Mouse (Mus musculus): Measurements from ENCODE around the gene Lrrc75b. TPM values are rescaled to one million over a fixed set of nuclear protein-coding genes. Genes with fewer than 3 reads are reported as not detected.
"Not testable (repeated sequence)": the region's sequence is repeated elsewhere in the genome, so short reads cannot be mapped to it uniquely, and the experiment has no call there.

Gene Lrrc75b
- polyA plus RNA-seq, 1 experiment from 2014 or later = 2.2 TPM

GRCm38 (mm10) chr10:75512796-75513195 lies 47.3 kb downstream of the Lrrc75b start:
- no peaks in the 10 kb centered on the region for H3K27me3 ChIP-seq (ENCODE audit: control insufficient read depth, insufficient read depth, low read length)
- WGBS = 89% methylated on average over 7 of the region's 7 CpGs
- ATAC-seq (ENCODE audit: insufficient number of reproducible peaks, insufficient read depth, low FRiP score, low read depth) = no peak
- peaks cover 28% of the 10 kb centered on the region for H3K36me3 ChIP-seq (ENCODE audit: control insufficient read depth, insufficient read depth, low read length)
- no peak overlapping the region for H3K4me3 ChIP-seq (ENCODE audit: low read depth, low read length)
- no peak overlapping the region for H3K9ac ChIP-seq (replicated peaks; ENCODE audit: low read depth, low read length)
- peaks cover 12% of the 10 kb centered on the region for H3K4me1 ChIP-seq (ENCODE audit: control insufficient read depth, insufficient read depth, low read length)
- no peaks in the 10 kb centered on the region for H3K9me3 ChIP-seq (ENCODE audit: control insufficient read depth, low read depth, low read length)
- H3K4me2 ChIP-seq (replicated peaks; ENCODE audit: low read depth, low read length) = no peak overlapping the region
- H3K27ac ChIP-seq (ENCODE audit: low read length) = no peak overlapping the region

GRCm38 (mm10) chr10:75511897-75512296 lies 48.2 kb downstream of the Lrrc75b start:
- Histone ChIP-seq H3K4me2 (replicated peaks; ENCODE audit: low read depth, low read length) (no peak overlapping the region), H3K4me3 (ENCODE audit: low read depth, low read length) (no peak overlapping the region), H3K27ac (ENCODE audit: low read length) (no peak overlapping the region), H3K9ac (replicated peaks; ENCODE audit: low read depth, low read length) (no peak overlapping the region), H3K36me3 (ENCODE audit: control insufficient read depth, insufficient read depth, low read length) (peaks cover 32% of the 10 kb centered on the region), H3K27me3 (ENCODE audit: control insufficient read depth, insufficient read depth, low read length) (no peaks in the 10 kb centered on the region), H3K4me1 (ENCODE audit: control insufficient read depth, insufficient read depth, low read length) (peaks cover 12% of the 10 kb centered on the region), H3K9me3 (ENCODE audit: control insufficient read depth, low read depth, low read length) (no peaks in the 10 kb centered on the region)
- ATAC-seq (ENCODE audit: insufficient number of reproducible peaks, insufficient read depth, low FRiP score, low read depth) = no peak
- WGBS = 92% methylated on average over 7 of the region's 7 CpGs

GRCm38 (mm10) chr10:75511060-75511459 lies 49.1 kb downstream of the Lrrc75b start:
- ATAC-seq (ENCODE audit: insufficient number of reproducible peaks, insufficient read depth, low FRiP score, low read depth) = no peak
- peaks cover 7% of the 10 kb centered on the region for H3K4me1 ChIP-seq (ENCODE audit: control insufficient read depth, insufficient read depth, low read length)
- H3K27me3 ChIP-seq (ENCODE audit: control insufficient read depth, insufficient read depth, low read length) = no peaks in the 10 kb centered on the region
- no peaks in the 10 kb centered on the region for H3K9me3 ChIP-seq (ENCODE audit: control insufficient read depth, low read depth, low read length)
- H3K4me3 ChIP-seq (ENCODE audit: low read depth, low read length) = no peak overlapping the region
- H3K9ac ChIP-seq (replicated peaks; ENCODE audit: low read depth, low read length) = no peak overlapping the region
- WGBS = 83% methylated on average over 9 of the region's 9 CpGs
- peaks cover 36% of the 10 kb centered on the region for H3K36me3 ChIP-seq (ENCODE audit: control insufficient read depth, insufficient read depth, low read length)
- no peak overlapping the region for H3K27ac ChIP-seq (ENCODE audit: low read length)
- H3K4me2 ChIP-seq (replicated peaks; ENCODE audit: low read depth, low read length) = no peak overlapping the region

DNA sequence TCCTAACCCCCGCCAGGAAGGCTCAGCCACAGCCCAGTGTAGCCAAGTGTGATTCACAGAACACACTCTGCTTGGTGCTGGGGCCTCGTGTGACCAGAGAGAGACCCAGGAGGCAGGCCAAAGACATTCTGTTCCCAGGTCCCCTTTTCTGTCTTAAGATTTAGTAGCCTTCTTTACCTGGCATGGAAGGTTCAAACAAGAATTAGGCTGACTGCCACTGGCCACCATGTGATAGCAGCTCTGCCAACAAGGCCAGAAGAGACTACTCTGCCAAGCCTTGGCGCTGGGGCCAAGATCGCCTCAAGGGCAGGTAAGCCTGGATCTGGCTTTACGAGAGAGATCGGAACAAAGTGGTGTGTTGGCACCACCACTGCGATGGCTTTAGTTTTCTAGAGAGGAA lies 49.7 kb downstream of the Lrrc75b start:
- H3K9ac ChIP-seq (replicated peaks; ENCODE audit: low read depth, low read length) = no peak overlapping the region
- peaks cover 36% of the 10 kb centered on the region for H3K36me3 ChIP-seq (ENCODE audit: control insufficient read depth, insufficient read depth, low read length)
- 98% methylated on average over 7 of the region's 7 CpGs for WGBS
- no peak overlapping the region for H3K27ac ChIP-seq (ENCODE audit: low read length)
- peaks cover under 1% of the 10 kb centered on the region; the same call in 1 of the 2 replicates for H3K4me1 ChIP-seq (ENCODE audit: control insufficient read depth, insufficient read depth, low read length)
- no peak overlapping the region for H3K4me2 ChIP-seq (replicated peaks; ENCODE audit: low read depth, low read length)
- H3K4me3 ChIP-seq (ENCODE audit: low read depth, low read length) = no peak overlapping the region
- H3K27me3 ChIP-seq (ENCODE audit: control insufficient read depth, insufficient read depth, low read length) = no peaks in the 10 kb centered on the region
- no peak for ATAC-seq (ENCODE audit: insufficient number of reproducible peaks, insufficient read depth, low FRiP score, low read depth)
- no peaks in the 10 kb centered on the region for H3K9me3 ChIP-seq (ENCODE audit: control insufficient read depth, low read depth, low read length)

GRCm38 (mm10) chr10:75505928-75506327 lies 54.2 kb downstream of the Lrrc75b start:
- peaks cover 30% of the 10 kb centered on the region for H3K36me3 ChIP-seq (ENCODE audit: control insufficient read depth, insufficient read depth, low read length)
- not testable (repeated sequence) for H3K4me1 ChIP-seq (ENCODE audit: control insufficient read depth, insufficient read depth, low read length); H3K27me3 ChIP-seq (ENCODE audit: control insufficient read depth, insufficient read depth, low read length); H3K9me3 ChIP-seq (ENCODE audit: control insufficient read depth, low read depth, low read length); H3K4me2 ChIP-seq (replicated peaks; ENCODE audit: low read depth, low read length); ATAC-seq (ENCODE audit: insufficient number of reproducible peaks, insufficient read depth, low FRiP score, low read depth); H3K4me3 ChIP-seq (ENCODE audit: low read depth, low read length); H3K27ac ChIP-seq (ENCODE audit: low read length); H3K9ac ChIP-seq (replicated peaks; ENCODE audit: low read depth, low read length)
- 87% methylated on average over 3 of the region's 3 CpGs for WGBS

DNA sequence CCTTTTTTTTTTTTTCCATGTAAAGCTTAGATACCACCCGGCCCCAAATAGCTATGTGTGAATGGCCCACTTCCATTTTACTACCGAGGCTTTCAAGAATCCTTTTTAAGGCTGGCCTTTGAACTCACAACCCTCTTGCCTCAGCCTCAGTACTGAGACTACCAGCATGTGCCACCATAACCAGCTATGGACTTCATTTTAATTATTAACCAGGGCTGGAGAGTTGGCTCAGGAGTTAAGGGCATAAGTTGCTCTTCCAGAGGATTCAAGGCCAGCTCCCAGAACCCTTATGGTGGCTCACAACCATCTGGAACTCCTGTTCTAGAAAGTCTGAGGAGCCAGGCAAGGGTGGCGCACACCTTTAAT lies 55.0 kb downstream of the Lrrc75b start:
- ATAC-seq (ENCODE audit: insufficient number of reproducible peaks, insufficient read depth, low FRiP score, low read depth) = no peak
- WGBS = 69% methylated on average over 3 of the region's 3 CpGs
- no peak overlapping the region for H3K27ac ChIP-seq (ENCODE audit: low read length)

DNA sequence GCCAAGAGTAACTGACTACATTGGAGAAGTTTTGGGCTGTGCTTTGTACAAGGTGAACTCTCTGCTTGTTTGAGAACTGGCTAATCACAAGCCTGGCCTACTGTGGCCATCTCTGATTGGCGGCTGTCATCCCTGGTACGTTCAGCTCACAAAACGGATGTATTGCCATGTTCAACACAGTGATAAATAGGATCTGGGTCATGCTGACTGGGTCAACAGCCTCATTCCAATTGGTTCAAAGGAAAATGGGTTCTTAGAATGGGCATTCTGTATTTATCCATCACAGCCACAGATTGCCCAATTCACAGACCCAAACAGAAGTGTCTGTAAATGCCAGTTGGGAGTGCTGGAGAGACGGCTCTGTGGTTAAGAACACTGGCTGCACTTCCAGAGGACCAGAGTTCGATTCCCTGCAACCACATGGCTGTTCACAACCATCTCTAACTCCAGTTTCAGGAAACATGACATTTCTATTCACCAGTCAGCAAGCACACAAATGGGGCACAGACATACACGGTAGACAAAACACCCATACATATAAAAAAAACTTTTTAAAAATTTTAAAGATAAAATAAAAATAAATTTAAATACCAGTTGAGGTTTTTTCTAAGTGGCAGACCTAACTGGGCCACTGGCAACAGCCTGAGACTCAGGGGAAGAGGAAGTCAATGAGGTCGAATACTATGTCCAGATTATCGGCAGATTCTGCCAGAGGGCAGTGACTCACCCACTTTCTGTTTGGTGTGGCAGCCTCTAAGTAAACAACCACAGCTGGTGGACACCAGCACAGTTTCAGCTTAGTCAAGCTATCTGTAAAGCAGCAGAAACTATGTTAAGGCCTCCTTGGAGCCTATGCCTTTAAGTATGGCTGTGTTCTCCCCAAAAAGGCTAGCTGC lies 55.6 kb downstream of the Lrrc75b start:
- no peak for ATAC-seq (ENCODE audit: insufficient number of reproducible peaks, insufficient read depth, low FRiP score, low read depth)
- 78% methylated on average over 8 of the region's 8 CpGs for WGBS
- no peaks in the 10 kb centered on the region for H3K4me1 ChIP-seq (ENCODE audit: control insufficient read depth, insufficient read depth, low read length)
- H3K4me2 ChIP-seq (replicated peaks; ENCODE audit: low read depth, low read length) = no peak overlapping the region
- peaks cover 22% of the 10 kb centered on the region for H3K36me3 ChIP-seq (ENCODE audit: control insufficient read depth, insufficient read depth, low read length)
- H3K27me3 ChIP-seq (ENCODE audit: control insufficient read depth, insufficient read depth, low read length) = no peaks in the 10 kb centered on the region
- H3K9ac ChIP-seq (replicated peaks; ENCODE audit: low read depth, low read length) = no peak overlapping the region
- H3K27ac ChIP-seq (ENCODE audit: low read length) = no peak overlapping the region
- H3K9me3 ChIP-seq (ENCODE audit: control insufficient read depth, low read depth, low read length) = no peaks in the 10 kb centered on the region
- no peak overlapping the region for H3K4me3 ChIP-seq (ENCODE audit: low read depth, low read length)

More for the DNA sequence above, 55.0 kb downstream of the Lrrc75b start:
- Histone ChIP-seq H3K4me2 (replicated peaks; ENCODE audit: low read depth, low read length) (no peak overlapping the region), H3K9ac (replicated peaks; ENCODE audit: low read depth, low read length) (no peak overlapping the region), H3K36me3 (ENCODE audit: control insufficient read depth, insufficient read depth, low read length) (peaks cover 29% of the 10 kb centered on the region), H3K4me1 (ENCODE audit: control insufficient read depth, insufficient read depth, low read length) (no peaks in the 10 kb centered on the region), H3K4me3 (ENCODE audit: low read depth, low read length) (no peak overlapping the region), H3K27me3 (ENCODE audit: control insufficient read depth, insufficient read depth, low read length) (no peaks in the 10 kb centered on the region), H3K9me3 (ENCODE audit: control insufficient read depth, low read depth, low read length) (no peaks in the 10 kb centered on the region)

DNA sequence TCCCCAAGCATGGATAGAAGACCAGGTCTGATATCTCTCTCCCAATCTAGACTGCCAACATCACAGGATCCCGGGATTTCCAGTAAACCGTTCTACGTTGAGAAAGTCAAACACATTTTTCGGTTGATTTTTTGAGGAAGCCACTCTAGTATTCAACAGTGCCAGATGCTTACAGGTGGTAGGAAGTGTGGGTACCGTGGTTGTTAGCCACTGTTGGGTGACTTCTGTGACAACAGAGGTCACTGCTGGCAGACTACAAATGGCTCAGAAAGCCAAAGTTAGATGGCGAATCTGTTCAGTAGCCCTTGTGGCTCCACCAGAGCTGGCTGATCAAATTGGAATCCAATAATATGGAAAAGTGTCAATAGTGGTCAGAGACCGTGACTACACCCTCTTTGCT lies 56.4 kb downstream of the Lrrc75b start:
- Histone ChIP-seq H3K36me3 (ENCODE audit: control insufficient read depth, insufficient read depth, low read length) (peaks cover 14% of the 10 kb centered on the region), H3K4me1 (ENCODE audit: control insufficient read depth, insufficient read depth, low read length) (no peaks in the 10 kb centered on the region), H3K4me2 (replicated peaks; ENCODE audit: low read depth, low read length) (no peak overlapping the region), H3K27me3 (ENCODE audit: control insufficient read depth, insufficient read depth, low read length) (no peaks in the 10 kb centered on the region), H3K4me3 (ENCODE audit: low read depth, low read length) (no peak overlapping the region), H3K9ac (replicated peaks; ENCODE audit: low read depth, low read length) (no peak overlapping the region), H3K9me3 (ENCODE audit: control insufficient read depth, low read depth, low read length) (no peaks in the 10 kb centered on the region), H3K27ac (ENCODE audit: low read length) (no peak overlapping the region)
- WGBS = 91% methylated on average over 7 of the region's 7 CpGs
- no peak for ATAC-seq (ENCODE audit: insufficient number of reproducible peaks, insufficient read depth, low FRiP score, low read depth)

All from stomach, embryonic 14.5 days (tissue).